Mouse (Mus musculus) neural tube, embryonic 13.5 days (tissue): ENCODE data around the gene Numb. TPM values are rescaled to one million over a fixed set of nuclear protein-coding genes. Genes with fewer than 3 reads are reported as not detected.
A peak's percentile ranks its signal among the peaks of the same experiment; 100 is the strongest.

Experiments
- ATAC-seq: fragments of 200-750 bp; cut with Nextera tagmentation; 2 replicates; pipeline ENCODE4 v1.8.0; 2017; ENCODE audit warnings: low read depth, mild to moderate bottlenecking, moderate TSS enrichment, moderate library complexity
- H3K27ac ChIP-seq: fragments of 300-500 bp; sonication (generic); replicated peaks from 2 replicates; pipeline ENCODE4 v1.5.1; 2015; ENCODE audit warnings: moderate library complexity, mild to moderate bottlenecking, inconsistent platforms
- H3K27me3 ChIP-seq: fragments of 300-500 bp; sonication (generic); 2 replicates; pipeline ENCODE4 v1.6.1; 2015; ENCODE audit warnings: mild to moderate bottlenecking, inconsistent platforms
- H3K36me3 ChIP-seq: fragments of 300-500 bp; sonication (generic); 2 replicates; pipeline ENCODE4 v1.6.1; 2015; ENCODE audit warnings: mild to moderate bottlenecking, inconsistent platforms
- H3K4me1 ChIP-seq: fragments of 300-500 bp; sonication (generic); replicated peaks from 2 replicates; pipeline ENCODE4 v1.6.1; 2015; ENCODE audit warnings: inconsistent platforms
- H3K4me2 ChIP-seq: fragments of 300-500 bp; sonication (generic); 2 replicates; pipeline ENCODE4 v1.6.1; 2015; ENCODE audit warnings: inconsistent platforms, mild to moderate bottlenecking, moderate library complexity
- H3K4me3 ChIP-seq: fragments of 300-500 bp; sonication (generic); 2 replicates; pipeline ENCODE4 v1.5.1; 2015; ENCODE audit warnings: mild to moderate bottlenecking, inconsistent platforms
- H3K9ac ChIP-seq: fragments of 300-500 bp; sonication (generic); 2 replicates; pipeline ENCODE4 v1.6.1; 2015; ENCODE audit warnings: moderate library complexity, mild to moderate bottlenecking, inconsistent platforms
- H3K9me3 ChIP-seq: fragments of 300-500 bp; sonication (generic); 2 replicates; pipeline ENCODE4 v1.6.1; 2016; ENCODE audit warnings: inconsistent platforms
- WGBS: fragments of 180-500 bp; shearing (Covaris S2); methylation state at CpG from one replicate; pipeline ENCODE4 v1.1.7; 2015; 5-methylcytosine and 5-hydroxymethylcytosine counted together
- polyA plus RNA-seq: library from polyadenylated mRNA; unstranded; fragments of >200 nt; fragmentation: Nextera tagmentation; extraction: Ambion mirVana; gene quantifications from 2 replicates; pipeline ENCODE4 v1.2.1, GENCODE M21; 2015

The Numb gene
- polyA plus RNA-seq, 1 experiment from 2014 or later = 21.6 TPM

DNA sequence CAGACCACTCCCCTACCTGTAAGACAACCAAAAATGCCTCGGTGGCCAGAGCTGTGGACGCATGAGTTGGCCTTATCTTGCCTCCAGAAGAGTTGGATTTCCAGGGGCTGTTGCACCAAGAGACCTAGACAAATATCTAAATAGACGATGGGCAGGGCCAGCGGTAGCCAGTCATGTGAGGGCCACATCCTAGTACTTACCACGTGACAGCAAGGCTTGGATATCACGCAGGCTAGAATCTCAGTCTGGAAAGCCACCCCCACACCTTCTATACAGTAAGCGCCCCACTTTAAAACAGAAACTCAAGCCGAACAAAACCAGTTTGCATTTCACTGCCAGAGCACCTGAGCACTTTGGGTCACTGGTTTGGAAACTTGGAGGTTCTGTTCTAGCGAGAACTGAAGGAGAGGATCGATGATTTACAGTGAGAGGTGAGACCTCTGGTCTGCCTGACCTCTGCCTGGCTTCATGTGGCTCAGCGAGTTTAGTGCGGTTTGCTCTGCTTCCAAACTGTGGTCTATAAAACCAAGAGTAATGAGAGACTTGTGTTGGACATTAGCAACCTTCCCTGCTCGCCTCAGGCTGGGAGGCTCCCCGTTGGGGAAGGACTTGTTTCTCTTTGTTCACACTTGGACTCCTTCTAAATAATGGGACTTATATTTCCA lies 153.4 kb downstream of the Numb start:
- no peaks in the 10 kb centered on the region for H3K9me3 ChIP-seq
- no peak for ATAC-seq
- no peak overlapping the region for H3K4me2 ChIP-seq
- H3K36me3 ChIP-seq = no peaks in the 10 kb centered on the region
- 72% methylated on average over 14 of the region's 14 CpGs for WGBS
- H3K4me1 ChIP-seq = peaks cover 34% of the 10 kb centered on the region
- H3K9ac ChIP-seq = no peak overlapping the region
- peaks cover 10% of the 10 kb centered on the region; the same call in 1 of the 2 replicates for H3K27me3 ChIP-seq
- H3K27ac ChIP-seq = no peak overlapping the region
- no peak overlapping the region for H3K4me3 ChIP-seq

DNA sequence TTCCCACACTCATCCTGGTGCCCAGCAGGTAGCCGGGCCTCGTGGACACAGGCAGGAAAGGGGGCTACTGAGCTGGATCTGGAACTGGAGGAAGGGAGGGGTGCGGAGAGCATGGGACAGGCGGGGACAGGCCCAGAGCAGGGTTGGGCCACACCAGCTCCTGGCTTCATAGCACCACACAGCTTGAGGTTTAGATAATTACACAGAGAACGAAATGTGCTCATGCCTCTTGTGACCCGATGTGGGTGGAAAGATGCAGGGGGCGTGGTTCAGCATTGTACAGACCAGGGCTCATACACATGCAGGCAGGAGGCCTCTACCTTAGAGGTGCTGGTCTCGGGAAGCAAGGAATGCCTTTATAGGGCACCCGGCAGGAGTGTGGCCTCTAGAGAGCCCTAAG lies 153.9 kb downstream of the Numb start:
- Histone ChIP-seq H3K4me1 (peaks cover 39% of the 10 kb centered on the region), H3K9me3 (no peaks in the 10 kb centered on the region), H3K4me2 (no peak overlapping the region), H3K4me3 (no peak overlapping the region), H3K27me3 (peaks cover 10% of the 10 kb centered on the region; the same call in 1 of the 2 replicates), H3K9ac (no peak overlapping the region), H3K36me3 (no peaks in the 10 kb centered on the region), H3K27ac (no peak overlapping the region)
- no peak for ATAC-seq
- 73% methylated on average over 9 of the region's 9 CpGs for WGBS

DNA sequence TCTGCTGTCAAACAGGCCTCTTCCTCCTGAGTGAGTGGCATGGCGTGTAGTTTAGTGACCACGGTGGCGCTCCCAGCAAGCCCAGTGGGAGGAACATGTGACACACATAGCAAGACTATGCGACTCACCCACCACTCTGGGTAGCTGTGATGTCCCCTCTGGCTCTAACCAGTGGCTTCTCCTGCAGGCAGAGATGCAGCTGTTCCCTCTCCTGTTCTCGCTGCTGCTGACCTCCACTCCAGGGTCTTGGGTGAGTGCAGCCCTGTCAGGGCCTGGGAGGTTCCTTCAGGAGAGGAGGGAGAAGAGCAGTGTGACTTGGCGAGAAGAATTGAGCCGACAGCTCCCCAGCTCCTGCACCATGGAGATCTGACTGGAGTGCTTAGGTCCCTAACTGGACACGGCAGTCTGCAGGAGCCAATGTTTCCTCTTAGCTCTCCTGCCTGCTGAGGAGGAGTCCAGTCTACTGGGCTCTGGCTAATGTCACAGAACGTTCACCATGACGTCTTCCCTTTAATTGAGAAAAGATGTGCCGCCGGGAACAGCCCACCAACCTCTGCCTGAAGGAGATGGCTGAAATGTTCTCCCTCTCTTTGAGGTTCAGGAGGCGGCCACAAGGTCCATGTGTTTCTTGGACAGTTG lies 155.7 kb downstream of the Numb start:
- Histone ChIP-seq H3K4me2 (no peak overlapping the region), H3K27ac (no peak overlapping the region), H3K9me3 (no peaks in the 10 kb centered on the region), H3K27me3 (peaks cover 10% of the 10 kb centered on the region; the same call in 1 of the 2 replicates), H3K4me1 (peaks cover 43% of the 10 kb centered on the region), H3K9ac (no peak overlapping the region), H3K4me3 (no peak overlapping the region), H3K36me3 (no peaks in the 10 kb centered on the region)
- no peak for ATAC-seq
- WGBS = 84% methylated on average over 13 of the region's 13 CpGs

DNA sequence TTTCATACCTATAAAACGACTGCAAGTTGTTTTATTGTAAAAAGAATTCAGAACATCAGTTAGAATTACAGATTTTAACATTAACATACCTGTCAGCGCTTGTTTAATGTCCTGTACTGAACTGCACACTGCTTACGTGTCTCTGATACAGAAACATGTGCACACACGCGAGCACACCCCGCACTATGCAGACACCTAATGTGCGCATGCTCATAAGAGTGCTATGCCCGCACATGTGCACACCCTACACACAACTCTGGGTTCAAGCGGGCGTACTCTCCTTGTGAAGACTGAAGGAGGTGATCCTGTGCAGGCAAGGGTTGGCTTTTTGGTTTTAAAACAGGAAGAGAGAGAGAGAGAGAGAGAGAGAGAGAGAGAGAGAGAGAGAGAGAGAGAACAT lies 157.2 kb downstream of the Numb start:
- H3K9ac ChIP-seq = no peak overlapping the region
- no peaks in the 10 kb centered on the region for H3K9me3 ChIP-seq
- 75% methylated on average over 10 of the region's 10 CpGs for WGBS
- no peak overlapping the region for H3K27ac ChIP-seq
- H3K4me3 ChIP-seq = no peak overlapping the region
- peak overlapping the region; percentile 59 for H3K4me2 ChIP-seq
- H3K27me3 ChIP-seq = peaks cover 10% of the 10 kb centered on the region; the same call in 1 of the 2 replicates
- no peaks in the 10 kb centered on the region for H3K36me3 ChIP-seq
- peaks cover 30% of the 10 kb centered on the region for H3K4me1 ChIP-seq
- no peak for ATAC-seq

DNA sequence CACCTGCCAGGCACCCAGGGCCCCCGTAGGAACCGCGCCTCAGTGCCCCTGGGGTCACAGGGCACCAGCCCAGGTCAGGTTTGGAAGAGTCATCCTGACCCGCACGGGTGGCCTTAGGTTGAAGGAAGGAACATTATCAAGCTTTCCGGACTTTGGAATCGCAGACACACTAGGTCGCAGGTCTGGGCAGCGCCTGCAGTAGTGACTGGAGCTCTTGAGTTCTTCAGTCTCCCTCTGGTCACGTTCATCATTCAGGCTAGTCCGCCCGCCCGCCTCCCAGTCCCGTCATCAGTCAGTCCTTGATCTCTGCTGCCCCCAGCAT lies 157.7 kb downstream of the Numb start:
- ATAC-seq = peak; percentile 20; the same call in 1 of the 2 replicates

DNA sequence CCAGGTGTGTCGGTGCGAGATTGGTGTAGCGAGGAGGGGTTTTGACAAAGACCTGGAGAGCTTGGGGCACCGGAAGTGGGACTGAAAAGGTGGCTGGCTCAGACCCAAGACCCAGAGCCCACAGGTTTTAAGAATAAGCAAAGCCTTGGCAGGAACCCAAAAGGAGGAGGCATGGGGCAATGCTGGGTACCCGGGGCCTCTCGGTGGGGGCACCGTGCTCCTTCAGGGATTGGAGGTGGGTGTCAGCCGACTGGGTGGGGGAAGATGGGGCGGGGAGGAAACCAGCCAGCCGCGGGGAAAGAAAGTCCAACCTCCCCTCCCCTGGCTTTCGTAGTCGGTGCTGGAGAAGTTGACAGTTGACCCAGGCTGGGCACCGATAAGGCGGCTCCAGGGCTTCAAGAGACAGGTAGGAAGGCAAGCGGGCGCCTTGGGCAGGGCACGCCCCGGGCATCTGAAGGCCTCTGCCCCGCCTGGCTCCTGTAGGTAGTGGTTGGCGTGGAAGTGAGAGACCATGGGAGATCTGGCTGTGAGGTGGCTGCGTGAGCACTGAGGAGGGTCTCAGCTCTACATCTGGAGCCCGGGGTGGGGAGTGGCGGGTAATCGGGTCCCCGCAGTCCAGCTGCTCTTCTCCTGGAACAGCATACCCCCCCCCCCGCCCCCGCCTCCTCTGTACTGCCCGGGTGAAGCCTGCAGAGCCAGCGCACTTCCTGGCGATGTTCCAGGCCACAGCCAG lies 158.3 kb downstream of the Numb start, which contains the start of gene Papln:
Gene Papln (plus strand): TSS at position 324 of the 733 bp plus-strand sequence.
- no peak within 1 kb of the TSS for H3K27ac ChIP-seq
- peak; percentile 45 for ATAC-seq
- peaks cover 22% of the 10 kb centered on the region for H3K4me1 ChIP-seq
- H3K27me3 ChIP-seq = peaks cover 10% of the 10 kb centered on the region; the same call in 1 of the 2 replicates
- H3K9me3 ChIP-seq = no peaks in the 10 kb centered on the region
- peak within 1 kb of the TSS; percentile 29 for H3K4me3 ChIP-seq
- peak within 1 kb of the TSS; percentile 57 for H3K9ac ChIP-seq
- no peaks in the 10 kb centered on the region for H3K36me3 ChIP-seq
- H3K4me2 ChIP-seq = peak within 1 kb of the TSS; percentile 59
- WGBS = 16% methylated on average over 29 of the region's 31 CpGs

More for the DNA sequence above, 157.7 kb downstream of the Numb start:
- Histone ChIP-seq H3K4me2 (peak overlapping the region; percentile 59), H3K9me3 (no peaks in the 10 kb centered on the region), H3K36me3 (no peaks in the 10 kb centered on the region), H3K4me1 (peaks cover 27% of the 10 kb centered on the region), H3K9ac (peak overlapping the region; percentile 57), H3K27me3 (peaks cover 10% of the 10 kb centered on the region; the same call in 1 of the 2 replicates), H3K27ac (no peak overlapping the region), H3K4me3 (peak overlapping the region; percentile 29)
- 7% methylated on average over 14 of the region's 14 CpGs for WGBS

DNA sequence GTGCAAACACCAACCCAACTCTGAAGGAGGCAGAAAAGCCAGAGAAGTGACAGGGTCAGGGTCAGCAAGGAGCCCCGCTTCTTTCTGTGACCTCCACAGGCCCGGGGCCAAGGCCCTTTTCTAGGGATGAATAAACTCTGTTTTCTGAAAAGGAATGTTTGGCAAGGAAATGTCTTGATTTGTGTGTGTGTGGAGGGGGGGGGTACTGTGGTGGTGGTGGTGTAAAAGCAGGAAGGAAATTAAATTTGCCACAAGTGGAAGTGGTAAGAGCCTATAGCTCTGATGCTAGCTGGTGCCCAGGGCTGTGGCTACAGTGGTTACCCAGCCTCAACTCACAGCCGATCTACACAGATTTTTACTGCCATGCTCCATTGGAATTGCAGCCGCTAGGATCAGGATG lies 159.0 kb downstream of the Numb start:
- 18% methylated on average over 4 of the region's 4 CpGs for whole genome bisulfite sequencing
- Histone ChIP-seq H3K27me3 (peaks cover 10% of the 10 kb centered on the region; the same call in 1 of the 2 replicates), H3K36me3 (no peaks in the 10 kb centered on the region), H3K9ac (no peak overlapping the region), H3K9me3 (no peaks in the 10 kb centered on the region), H3K4me2 (no peak overlapping the region), H3K4me3 (no peak overlapping the region), H3K27ac (no peak overlapping the region), H3K4me1 (peaks cover 22% of the 10 kb centered on the region)
- no peak for ATAC-seq

DNA sequence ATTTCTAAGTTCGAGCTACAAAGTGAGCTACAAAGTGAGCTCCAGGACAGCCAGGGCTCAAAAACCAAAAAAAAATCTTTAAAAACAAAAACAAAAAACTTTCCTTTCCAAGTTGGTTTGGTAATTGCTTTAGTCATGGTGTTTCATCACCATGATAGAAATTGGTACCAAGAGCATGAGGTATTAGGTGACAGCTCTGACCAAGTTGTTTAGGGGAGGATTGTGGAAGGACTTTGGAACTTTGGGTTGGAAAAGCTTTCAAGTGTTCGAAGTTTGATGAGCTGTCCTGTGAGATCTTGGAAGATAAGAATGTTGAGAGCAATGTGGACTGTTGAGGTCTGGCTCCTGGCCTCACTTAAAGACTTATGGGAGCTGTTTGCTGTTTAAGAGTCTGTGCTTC lies 161.5 kb downstream of the Numb start:
- no peak for ATAC-seq
- H3K27ac ChIP-seq = no peak overlapping the region
- H3K27me3 ChIP-seq = peaks cover 10% of the 10 kb centered on the region; the same call in 1 of the 2 replicates
- H3K4me3 ChIP-seq = no peak overlapping the region
- H3K36me3 ChIP-seq = no peaks in the 10 kb centered on the region
- H3K4me2 ChIP-seq = no peak overlapping the region
- H3K9ac ChIP-seq = no peak overlapping the region
- 89% methylated on average over 2 of the region's 2 CpGs for WGBS
- H3K9me3 ChIP-seq = no peaks in the 10 kb centered on the region
- H3K4me1 ChIP-seq = peaks cover 22% of the 10 kb centered on the region

DNA sequence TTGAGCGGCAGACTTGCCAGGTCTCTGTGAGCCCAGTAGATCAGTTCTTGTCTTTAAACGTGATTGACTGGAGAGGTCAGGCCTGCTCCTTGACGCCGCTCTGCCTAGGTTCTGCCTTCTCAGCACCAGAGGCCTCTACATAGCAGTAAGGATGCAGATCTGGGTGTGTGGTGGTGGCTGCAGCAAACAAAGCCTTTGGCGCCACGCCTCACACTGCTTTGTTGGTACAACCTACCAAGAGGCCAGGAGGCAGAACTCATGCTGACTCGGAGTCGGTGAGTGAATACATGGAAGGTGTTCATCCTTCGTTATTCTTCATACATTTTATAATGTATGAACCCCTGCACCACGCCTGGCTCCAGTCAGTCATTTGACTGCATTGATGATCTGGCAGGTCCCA lies 163.0 kb downstream of the Numb start:
- no peak for ATAC-seq
- Histone ChIP-seq H3K27ac (no peak overlapping the region), H3K9me3 (no peaks in the 10 kb centered on the region), H3K9ac (no peak overlapping the region), H3K27me3 (no peaks in the 10 kb centered on the region), H3K4me3 (no peak overlapping the region), H3K4me2 (no peak overlapping the region), H3K36me3 (no peaks in the 10 kb centered on the region), H3K4me1 (peaks cover 13% of the 10 kb centered on the region)
- WGBS = 70% methylated on average over 10 of the region's 10 CpGs

DNA sequence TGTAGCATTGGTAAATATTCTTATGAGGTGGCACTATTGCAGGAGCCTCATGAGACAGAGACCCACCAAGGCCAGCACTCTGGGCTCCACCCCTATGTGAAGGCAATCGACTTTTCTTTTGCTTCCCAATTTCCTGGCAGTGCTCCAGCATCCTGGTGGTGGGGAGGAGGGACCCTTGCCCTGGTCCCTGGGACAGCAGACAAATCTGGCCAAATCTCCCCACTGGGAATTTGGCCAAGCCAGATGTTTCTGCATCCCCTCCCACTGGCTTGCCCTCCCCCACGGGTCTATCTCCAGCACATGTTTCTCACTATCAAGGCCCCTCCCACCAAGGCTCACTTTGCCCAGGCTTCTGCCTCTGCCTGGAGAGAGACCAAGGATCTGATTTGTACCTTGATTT lies 169.2 kb downstream of the Numb start:
- whole genome bisulfite sequencing = 45% methylated on average over 2 of the region's 2 CpGs
- no peaks in the 10 kb centered on the region for H3K9me3 ChIP-seq
- H3K27me3 ChIP-seq = no peaks in the 10 kb centered on the region
- H3K36me3 ChIP-seq = no peaks in the 10 kb centered on the region
- no peak for ATAC-seq
- H3K4me2 ChIP-seq = no peak overlapping the region
- no peak overlapping the region for H3K27ac ChIP-seq
- no peak overlapping the region for H3K4me3 ChIP-seq
- no peak overlapping the region for H3K9ac ChIP-seq
- 0 out of 2 replicates have a peak, but pooled peaks cover 4% of the 10 kb centered on the region for H3K4me1 ChIP-seq

DNA sequence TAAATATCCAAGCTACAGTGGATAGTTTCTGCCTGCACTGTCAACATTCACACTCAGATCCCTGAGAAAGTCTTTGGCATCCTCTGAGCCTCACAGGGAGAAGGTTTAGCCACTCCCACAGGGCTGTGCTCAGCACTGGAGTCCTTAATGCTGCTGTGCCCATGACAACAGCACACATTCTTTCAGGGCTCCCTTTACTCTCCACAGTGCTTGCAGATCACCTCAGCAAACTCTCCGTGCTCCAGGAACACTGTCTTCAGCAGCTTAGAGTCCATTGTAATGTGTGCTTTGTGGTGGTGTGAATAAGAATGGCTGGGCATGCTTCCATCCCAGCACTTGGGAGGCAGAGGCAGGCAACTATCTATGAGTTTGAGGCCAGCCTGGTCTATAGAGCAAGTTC lies 172.5 kb downstream of the Numb start:
- no peak for ATAC-seq
- H3K9ac ChIP-seq = no peak overlapping the region
- H3K27ac ChIP-seq = no peak overlapping the region
- H3K4me1 ChIP-seq = peaks cover 10% of the 10 kb centered on the region; the same call in 1 of the 2 replicates
- no peaks in the 10 kb centered on the region for H3K36me3 ChIP-seq
- H3K9me3 ChIP-seq = no peaks in the 10 kb centered on the region
- no peak overlapping the region for H3K4me3 ChIP-seq
- no peaks in the 10 kb centered on the region for H3K27me3 ChIP-seq
- 51% methylated on average over 1 of the region's 1 CpGs for WGBS
- no peak overlapping the region for H3K4me2 ChIP-seq
